Mouse (Mus musculus) embryonic fibroblast, embryonic 13.5 days (primary cell): ENCODE measurements around the gene Nasp. TPM values are rescaled to one million over a fixed set of nuclear protein-coding genes. Genes with fewer than 3 reads are reported as not detected.

ENCODE experiments used
- H3K27ac ChIP-seq: 2 replicates; pipeline ENCODE4 v1.5.1; 2012; ENCODE audit warnings: low read length, control low read depth, inconsistent platforms; ENCODE audit not compliant: insufficient read depth
- H3K4me1 ChIP-seq: 2 replicates; pipeline ENCODE4 v1.6.1; 2011; ENCODE audit warnings: low read length; ENCODE audit not compliant: control insufficient read depth, insufficient read depth
- H3K4me3 ChIP-seq: 2 replicates; pipeline ENCODE4 v1.5.1; 2011; ENCODE audit warnings: mild to moderate bottlenecking, control low read depth, low read length; ENCODE audit not compliant: insufficient read depth
- CTCF ChIP-seq: IDR thresholded peaks from 2 replicates; pipeline ENCODE4 v1.5.1; 2011; ENCODE audit warnings: mild to moderate bottlenecking, control low read depth, low read length, moderate library complexity, borderline replicate concordance; ENCODE audit not compliant: insufficient read depth
- POLR2A ChIP-seq: IDR thresholded peaks from 2 replicates; pipeline ENCODE4 v1.6.1; 2011; ENCODE audit warnings: low read depth, mild to moderate bottlenecking, control low read depth, low read length, moderate library complexity
- polyA plus RNA-seq: library from polyadenylated mRNA; stranded (reverse); fragments of >200 nt; gene quantifications from 2 replicates; pipeline ENCODE4 v1.2.4, GENCODE M21; 2011; ENCODE audit warnings: low read depth; ENCODE audit not compliant: missing spikeins, insufficient read length

Nasp gene
- polyA plus RNA-seq, 1 experiment, result 95.4 TPM

DNA sequence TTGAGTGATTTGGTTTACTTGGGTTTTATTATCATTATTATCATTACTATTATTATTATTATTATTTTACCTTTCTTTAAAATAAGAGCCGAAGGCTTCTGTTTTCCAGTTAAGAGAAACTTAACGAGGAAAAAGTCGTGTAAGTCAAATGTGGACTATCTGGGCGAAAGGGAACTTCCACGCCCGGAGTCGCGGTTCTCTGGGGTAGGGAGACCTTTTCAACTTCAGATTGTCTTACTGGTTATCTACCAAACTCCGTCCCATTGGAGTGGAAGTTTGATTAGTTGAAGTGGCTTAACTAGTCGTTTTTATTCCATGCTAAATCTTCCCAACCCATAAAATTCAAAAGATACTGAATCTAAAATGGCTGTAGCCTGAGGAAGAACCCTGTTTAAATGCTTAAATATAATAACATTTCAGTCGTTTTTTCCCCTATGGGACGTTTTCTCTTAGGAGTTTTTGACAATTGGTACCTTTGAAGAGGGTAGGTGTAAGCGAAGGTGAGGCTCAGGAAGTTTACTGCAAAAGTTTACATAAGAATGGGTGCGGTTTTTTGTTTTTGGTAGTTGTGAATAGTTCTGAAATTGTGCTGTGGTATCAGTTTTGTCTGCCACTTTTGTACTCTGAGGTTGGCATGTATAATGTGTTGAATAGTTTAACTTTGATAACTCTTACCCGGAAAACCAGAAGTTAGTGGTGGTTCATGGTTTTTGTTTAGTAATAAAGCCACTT lies 69.4 kb downstream of the Nasp start:
- H3K4me1 ChIP-seq, result no peaks in the 10 kb centered on the region
- H3K27ac ChIP-seq, result no peak overlapping the region
- H3K4me3 ChIP-seq, result peak overlapping the region; percentile 87
- no peak for TF ChIP-seq POLR2A
- no peak for TF ChIP-seq CTCF

DNA sequence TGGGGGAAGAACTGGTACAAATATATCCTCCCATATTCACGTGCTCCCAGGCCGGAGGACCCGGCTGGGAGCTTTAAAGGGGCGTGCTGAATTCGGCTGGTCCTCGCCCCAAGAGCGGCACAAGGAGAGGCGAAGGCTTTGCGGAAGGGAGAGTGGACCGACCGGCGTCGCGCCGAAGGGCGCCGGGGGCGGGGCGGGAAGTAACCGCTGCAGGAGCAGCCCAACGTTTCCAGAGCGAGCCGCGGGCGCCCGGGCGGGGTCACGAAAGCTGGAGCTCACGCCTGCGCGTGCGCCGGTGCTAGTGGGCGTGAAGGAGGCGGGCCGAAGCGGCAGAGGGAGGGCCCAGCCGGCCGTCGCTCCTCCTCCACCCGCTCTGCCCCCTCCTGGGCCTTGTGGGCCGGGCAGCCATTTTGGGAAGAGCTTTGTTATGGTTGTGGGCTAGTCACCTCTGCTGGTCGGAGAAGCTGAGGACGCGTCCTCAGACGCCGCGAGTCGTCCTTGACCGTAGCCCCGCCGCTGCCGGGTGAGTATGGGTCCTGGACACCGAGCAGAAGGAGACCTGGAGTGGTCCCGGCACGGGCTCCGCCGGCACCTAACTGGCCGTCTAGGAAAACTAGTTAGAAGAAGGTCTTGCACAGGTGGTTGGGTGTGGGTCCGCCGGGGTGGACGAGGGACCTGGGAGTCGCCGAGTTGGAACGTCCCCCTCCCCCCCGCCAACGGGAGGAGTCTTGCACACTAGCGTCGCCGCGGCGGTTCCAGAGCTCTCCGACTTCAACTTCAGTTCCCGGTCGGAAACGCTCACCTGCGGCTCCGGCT lies 70.2 kb downstream of the Nasp start, which contains the start of gene Gpbp1l1:
Gene Gpbp1l1 (plus strand): TSS at position 353 of the 816 bp plus-strand sequence.
- H3K4me1 ChIP-seq, result no peaks in the 10 kb centered on the region
- peak within 1 kb of the TSS; percentile 95 for H3K27ac ChIP-seq
- TF ChIP-seq CTCF (no peak), POLR2A (peak; percentile 52)
- H3K4me3 ChIP-seq, result peak within 1 kb of the TSS; percentile 87

DNA sequence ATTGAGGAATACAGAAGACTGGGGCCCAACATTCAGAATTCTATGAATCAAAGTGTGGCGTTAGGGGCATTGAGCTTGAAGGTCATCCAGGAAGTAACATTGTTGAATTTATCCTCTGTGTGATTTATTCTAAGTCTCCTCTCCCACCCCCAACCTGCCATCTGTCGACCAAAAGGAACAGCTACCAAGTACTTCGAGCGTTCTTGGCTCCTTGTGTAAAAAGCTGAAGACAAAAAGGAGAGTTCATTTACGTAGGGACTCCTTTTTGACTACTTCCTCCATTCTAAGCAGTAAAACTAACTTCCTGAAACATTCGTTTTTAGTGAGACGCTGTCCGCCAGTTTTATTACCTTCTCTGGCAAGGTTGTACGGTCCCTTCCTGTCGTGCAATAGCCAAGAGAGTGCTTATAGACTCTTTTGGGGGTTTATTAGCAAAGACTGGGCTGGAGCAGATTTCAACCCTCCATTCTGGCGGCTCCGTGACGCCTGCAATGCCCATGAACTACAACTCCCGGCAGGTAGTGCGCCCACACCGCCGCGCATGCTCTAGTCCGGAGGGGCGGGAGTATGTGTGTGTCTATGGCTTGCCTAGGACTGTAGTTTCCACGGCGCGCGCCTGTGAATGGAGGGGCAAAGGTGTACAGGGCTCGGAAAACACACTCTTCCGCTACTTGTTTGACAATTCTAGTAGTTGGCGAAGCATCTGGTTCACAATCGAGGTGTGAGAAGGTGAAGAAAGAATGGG lies 71.0 kb downstream of the Nasp start:
- TF ChIP-seq POLR2A, result peak; percentile 80
- TF ChIP-seq CTCF, result no peak
- Histone ChIP-seq H3K4me1 (no peaks in the 10 kb centered on the region), H3K4me3 (peak overlapping the region; percentile 78)

DNA sequence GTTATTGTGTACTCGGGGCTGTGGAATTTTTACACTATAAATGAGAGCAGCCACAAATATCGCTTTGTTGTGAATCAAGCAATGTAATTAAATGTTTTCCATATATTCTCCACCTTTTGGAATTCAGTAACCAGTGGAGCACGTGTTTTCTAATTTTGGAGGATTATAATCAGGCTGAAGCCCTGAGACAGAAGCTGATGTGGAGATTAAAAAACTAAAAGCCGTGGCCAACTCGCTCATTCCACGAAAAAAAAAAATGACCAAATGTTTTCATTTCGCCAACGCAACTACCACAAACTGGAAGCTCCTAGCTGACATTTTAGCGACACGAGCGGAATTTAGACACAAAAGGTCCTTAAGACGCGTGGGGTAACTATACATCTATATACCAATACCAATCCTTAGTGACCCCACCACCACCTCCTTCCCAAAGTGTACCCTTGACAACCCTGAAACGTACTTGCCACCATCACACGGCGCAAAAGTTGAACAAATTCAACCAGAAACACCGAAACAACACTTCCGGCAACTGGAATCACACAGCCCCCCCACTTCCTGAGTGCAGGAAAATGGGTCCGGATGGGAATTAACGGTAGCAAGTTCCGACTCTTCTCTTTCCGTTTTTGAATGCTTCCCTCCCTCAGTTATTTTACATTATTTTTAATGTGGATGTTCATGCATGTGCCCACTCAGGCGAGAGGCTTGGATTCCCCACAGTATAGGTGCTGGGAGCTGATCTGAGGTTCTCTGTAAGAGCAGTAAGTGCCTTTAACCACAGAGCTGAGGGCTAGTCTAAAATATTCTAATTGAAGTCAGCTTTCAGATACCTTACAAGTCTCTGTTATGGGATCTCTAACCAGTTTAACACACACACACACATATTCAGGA lies 72.1 kb downstream of the Nasp start, which contains the start of gene Tmem69:
Gene Tmem69 (minus strand): TSS at position 524 of the 888 bp plus-strand sequence.
- peak within 1 kb of the TSS; percentile 90 for H3K27ac ChIP-seq
- no peaks in the 10 kb centered on the region for H3K4me1 ChIP-seq
- TF ChIP-seq POLR2A, result peak; percentile 85
- no peak for TF ChIP-seq CTCF
- H3K4me3 ChIP-seq, result peak within 1 kb of the TSS; percentile 78

More for the DNA sequence above, 71.0 kb downstream of the Nasp start:
- peak overlapping the region; percentile 95 for H3K27ac ChIP-seq

DNA sequence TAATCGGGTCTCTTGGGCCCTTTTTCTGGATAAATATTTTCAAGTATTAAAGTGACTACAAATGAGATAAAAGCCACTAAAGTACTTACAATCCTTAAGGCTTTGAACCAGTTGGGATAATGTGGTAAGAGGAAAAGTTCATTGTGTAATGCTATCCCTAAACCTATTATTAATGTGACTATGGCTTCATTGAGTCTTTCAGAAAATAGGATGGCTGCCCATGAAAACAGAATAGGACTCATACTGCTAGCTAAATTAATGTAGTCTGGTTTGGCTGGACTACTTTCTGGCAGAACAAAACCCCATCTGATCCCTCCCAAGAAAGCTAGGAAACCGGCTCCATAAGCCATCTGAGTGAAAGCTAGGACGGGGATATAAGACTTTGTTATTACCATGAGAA lies 74.7 kb downstream of the Nasp start:
- TF ChIP-seq CTCF, result no peak
- no peak for TF ChIP-seq POLR2A
- Histone ChIP-seq H3K4me3 (no peak overlapping the region), H3K27ac (no peak overlapping the region), H3K4me1 (no peaks in the 10 kb centered on the region)

Other genes starting within 250 kb of the Nasp start
- 59.4 and 64.3 TPM in 2 replicates for gene Mast2, start 163.8 kb downstream of the Nasp start, polyA plus RNA-seq
- gene Ipp, start 120.4 kb downstream of the Nasp start, polyA plus RNA-seq, result 9.1 and 9.3 TPM in 2 replicates
- 19.8 and 30.4 TPM in 2 replicates for gene Tmem69, start 72.0 kb downstream of the Nasp start, polyA plus RNA-seq
- 34.3 and 38.1 TPM in 2 replicates for gene Gpbp1l1, start 70.3 kb downstream of the Nasp start, polyA plus RNA-seq
- gene Ccdc17, start 31.3 kb downstream of the Nasp start, polyA plus RNA-seq, result 1.9 and 2.6 TPM in 2 replicates
- 575 and 597 TPM in 2 replicates for gene Akr1a1, start 23.7 kb upstream of the Nasp start, polyA plus RNA-seq
- 887 and 980 TPM in 2 replicates for gene Prdx1, start 57.6 kb upstream of the Nasp start, polyA plus RNA-seq
- gene Mmachc, start 80.5 kb upstream of the Nasp start, polyA plus RNA-seq, result 18.6 and 22.6 TPM in 2 replicates
- 21.8 and 33.8 TPM in 2 replicates for gene Ccdc163, start 80.6 kb upstream of the Nasp start, polyA plus RNA-seq
- gene Tesk2, start 93.0 kb upstream of the Nasp start, polyA plus RNA-seq, result 6.3 and 7.8 TPM in 2 replicates
- 18.4 and 18.6 TPM in 2 replicates for gene Toe1, start 179.7 kb upstream of the Nasp start, polyA plus RNA-seq
- gene Mutyh, start 179.8 kb upstream of the Nasp start, polyA plus RNA-seq, result 4.7 and 9.2 TPM in 2 replicates
- 0.39 TPM in 1 of 2 replicates, not detected in the other for gene Hpdl, start 193.8 kb upstream of the Nasp start, polyA plus RNA-seq
- not detected in 2 replicates for gene Zswim5, start 249.4 kb upstream of the Nasp start, polyA plus RNA-seq